Mouse (Mus musculus): Measurements from ENCODE around the gene Tmcc2. TPM values are rescaled to one million over a fixed set of nuclear protein-coding genes. Genes with fewer than 3 reads are reported as not detected.

Gene Tmcc2
- total and polyA plus RNA-seq, 3 experiments, result 4.1 to 7.2 TPM; not detected in 1

- Histone ChIP-seq H3K9me3 (replicated peaks; ENCODE audit: insufficient read depth, low read length) (no peaks in the 10 kb centered on the region), H3K4me3 (ENCODE audit: control insufficient read depth in 1 of 2, insufficient read depth in 1 of 2, low read depth in 2 of 2, low read length in 2 of 2) (no peak overlapping the region), H3K9ac (ENCODE audit: control insufficient read depth, low read depth, low read length, poor library complexity, severe bottlenecking) (no peak overlapping the region), H3K4me1 (ENCODE audit: control insufficient read depth in 1 of 2, insufficient read depth in 2 of 2, low read length in 2 of 2) (no peaks in the 10 kb centered on the region), H3K27ac (ENCODE audit: control insufficient read depth, low read depth, low read length) (no peak overlapping the region), H3K79me2 (ENCODE audit: control insufficient read depth, insufficient read depth, low read length, poor library complexity) (no peaks in the 10 kb centered on the region), H3K36me3 (ENCODE audit: control insufficient read depth in 1 of 2, insufficient read depth in 2 of 2, low read length in 2 of 2) (peaks cover 0 to under 1% of the 10 kb centered on the region in 2 experiments; a peak in 1 of 4 replicates), H3K27me3 (ENCODE audit: control insufficient read depth in 1 of 2, insufficient read depth in 2 of 2, low read length in 2 of 2) (no peaks in the 10 kb centered on the region; a peak in 1 of 4 replicates)
- no peak for TF ChIP-seq TAL1 (IDR thresholded peaks at IDR 0.05; ENCODE audit: low read length)
- no peak for TF ChIP-seq HCFC1 (IDR thresholded peaks at IDR 0.05; ENCODE audit: low read depth, low read length)
- TF ChIP-seq TBP (IDR thresholded peaks at IDR 0.05; ENCODE audit: low read depth, low read length), result no peak
- TF ChIP-seq USF1 (IDR thresholded peaks at IDR 0.05; ENCODE audit: low read depth, low read length), result no peak
- TF ChIP-seq GATA1 (IDR thresholded peaks at IDR 0.05; ENCODE audit: low read depth, low read length), result no peak
- TF ChIP-seq MAX (IDR thresholded peaks at IDR 0.05; ENCODE audit: low read length), result no peak
- TF ChIP-seq MXI1 (IDR thresholded peaks at IDR 0.05; ENCODE audit: low read depth, low read length), result no peak
- no peak for TF ChIP-seq CHD2 (IDR thresholded peaks at IDR 0.05; ENCODE audit: low read length)
- TF ChIP-seq CTCF (IDR thresholded peaks at IDR 0.05 in 2 of 3, conservative IDR thresholded peaks at IDR 0.05 in 1 of 3; ENCODE audit: control insufficient read depth in 1 of 3, insufficient read depth in 1 of 3, low read depth in 2 of 3, low read length in 3 of 3, poor library complexity in 1 of 3, severe bottlenecking in 1 of 3), result no peak
- no peak for TF ChIP-seq NELFE (IDR thresholded peaks at IDR 0.05; ENCODE audit: low read depth, low read length)
- TF ChIP-seq ZC3H11A (IDR thresholded peaks at IDR 0.05; ENCODE audit: low read depth, low read length), result no peak
- no peak for TF ChIP-seq ELF1 (IDR thresholded peaks at IDR 0.05; ENCODE audit: low read depth, low read length)
- no peak for TF ChIP-seq MYC (IDR thresholded peaks at IDR 0.05; ENCODE audit: low read depth, low read length)
- DNase-seq (ENCODE audit: low read depth, low spot score), result no peak
Measured at GRCm38 (mm10) chr1:132396705-132397104, 5.6 kb upstream of the Tmcc2 start.

GRCm38 (mm10) chr1:132392872-132393271, 1.8 kb upstream of the Tmcc2 start:
- H3K27ac ChIP-seq (ENCODE audit: control insufficient read depth, low read depth, low read length), result no peak overlapping the region
- H3K79me2 ChIP-seq (ENCODE audit: control insufficient read depth, insufficient read depth, low read length, poor library complexity), result no peaks in the 10 kb centered on the region
- peaks cover 0 to 3% of the 10 kb centered on the region in 2 experiments; a peak in 2 of 4 replicates for H3K36me3 ChIP-seq (ENCODE audit: control insufficient read depth in 1 of 2, insufficient read depth in 2 of 2, low read length in 2 of 2)
- TF ChIP-seq MEF2A (IDR thresholded peaks at IDR 0.05; ENCODE audit: extremely low read depth, insufficient replicate concordance, low read depth, low read length, poor library complexity, severe bottlenecking) (no peak), MXI1 (IDR thresholded peaks at IDR 0.05; ENCODE audit: low read depth, low read length) (no peak), RAD21 (IDR thresholded peaks at IDR 0.05; ENCODE audit: low read depth, low read length) (no peak), TAL1 (IDR thresholded peaks at IDR 0.05; ENCODE audit: low read length) (no peak), CHD1 (IDR thresholded peaks at IDR 0.05; ENCODE audit: low read depth, low read length) (no peak), HCFC1 (IDR thresholded peaks at IDR 0.05; ENCODE audit: low read depth, low read length) (no peak), NRF1 (IDR thresholded peaks at IDR 0.05; ENCODE audit: insufficient read depth, low read depth, low read length, poor library complexity, severe bottlenecking) (no peak), TCF12 (IDR thresholded peaks at IDR 0.05; ENCODE audit: low read depth, low read length) (no peak), UBTF (IDR thresholded peaks at IDR 0.05; ENCODE audit: borderline replicate concordance, insufficient read depth, low read depth, low read length) (no peak), POLR2A (IDR thresholded peaks at IDR 0.05; ENCODE audit: control insufficient read depth in 1 of 2, insufficient read depth in 1 of 2, low read depth in 1 of 2, low read length in 2 of 2, poor library complexity in 1 of 2) (no peak), MAX (IDR thresholded peaks at IDR 0.05; ENCODE audit: low read length) (no peak), MYC (IDR thresholded peaks at IDR 0.05; ENCODE audit: low read depth, low read length) (no peak), CHD2 (IDR thresholded peaks at IDR 0.05; ENCODE audit: low read length) (no peak), MAZ (IDR thresholded peaks at IDR 0.05; ENCODE audit: low read depth, low read length) (no peak), JUND (IDR thresholded peaks at IDR 0.05; ENCODE audit: low read depth, low read length) (no peak)
- no peak overlapping the region for H3K9ac ChIP-seq (ENCODE audit: control insufficient read depth, low read depth, low read length, poor library complexity, severe bottlenecking)
- peaks cover 2 to 8% of the 10 kb centered on the region in 2 experiments; a peak in 2 of 4 replicates for H3K4me1 ChIP-seq (ENCODE audit: control insufficient read depth in 1 of 2, insufficient read depth in 2 of 2, low read length in 2 of 2)
- no peaks in the 10 kb centered on the region; a peak in 1 of 4 replicates for H3K27me3 ChIP-seq (ENCODE audit: control insufficient read depth in 1 of 2, insufficient read depth in 2 of 2, low read length in 2 of 2)
- DNase-seq (ENCODE audit: low read depth, low spot score), result no peak
- H3K4me3 ChIP-seq (ENCODE audit: control insufficient read depth in 1 of 2, insufficient read depth in 1 of 2, low read depth in 2 of 2, low read length in 2 of 2), result no peak overlapping the region
- no peaks in the 10 kb centered on the region for H3K9me3 ChIP-seq (replicated peaks; ENCODE audit: insufficient read depth, low read length)

All from MEL (cell line).